ENCODE assay signal across 9 mouse cellular contexts in genomic region chr19:15791264-15791913, GRCm38 (mm10).
DNase-seq lines count a peak whose midpoint lies in the region; ATAC-seq and TF ChIP-seq lines count a peak whose summit lies in the region.
"Had no signal": no experiment of that assay in that cellular context is flagged by ENCODE, and none has a peak within 500 bp of the region (broad histone marks: within the 10 kb centered on the region; RNA-seq: fewer than 3 reads in every experiment).

No protein-coding gene starts in this region.

- H3K4me3 ChIP-seq in liver, embryonic 12.5 days, result no peak overlapping the region
- H3K4me3 ChIP-seq in liver, postnatal 0 days (ENCODE audit: low read depth, low read length), result no peak overlapping the region
- H3K4me3 ChIP-seq in forebrain, embryonic 16.5 days (replicated peaks; ENCODE audit: low read length), result peak overlapping the region; percentile 27
- no peak overlapping the region for H3K4me3 ChIP-seq in limb, embryonic 12.5 days (replicated peaks)

- H3K4me2 ChIP-seq in liver, embryonic 12.5 days, result peak overlapping the region; percentile 37
- no peak overlapping the region for H3K4me2 ChIP-seq in liver, postnatal 0 days (ENCODE audit: low read depth, low read length)
- peak overlapping the region; percentile 52 for H3K4me2 ChIP-seq in forebrain, embryonic 16.5 days (ENCODE audit: low read length)
- H3K4me2 ChIP-seq in limb, embryonic 12.5 days, result peak overlapping the region; percentile 41

- no peak for ATAC-seq in liver, embryonic 12.5 days
- no peak for ATAC-seq in liver, postnatal 0 days
- peak; percentile 34; the same call in 1 of the 2 replicates for ATAC-seq in forebrain, embryonic 16.5 days
- ATAC-seq in limb, embryonic 12.5 days (ENCODE audit: insufficient number of reproducible peaks, insufficient read depth, low FRiP score, low TSS enrichment, low read depth), result no peak

- no peaks in the 10 kb centered on the region for H3K27me3 ChIP-seq in liver, embryonic 12.5 days (replicated peaks)
- no peaks in the 10 kb centered on the region for H3K27me3 ChIP-seq in liver, postnatal 0 days (ENCODE audit: insufficient read depth, low read length)
- H3K27me3 ChIP-seq in forebrain, embryonic 16.5 days (replicated peaks; ENCODE audit: control insufficient read depth, insufficient read depth, low read length), result peaks cover 7% of the 10 kb centered on the region; the same call in 1 of the 2 replicates
- peaks cover 8% of the 10 kb centered on the region; the same call in 1 of the 2 replicates for H3K27me3 ChIP-seq in limb, embryonic 12.5 days

- 0 out of 2 replicates have a peak, but pooled peaks cover 4% of the 10 kb centered on the region for H3K4me1 ChIP-seq in liver, embryonic 12.5 days
- H3K4me1 ChIP-seq in liver, postnatal 0 days (ENCODE audit: insufficient read depth), result no peaks in the 10 kb centered on the region; the same call in 1 of the 2 replicates
- H3K4me1 ChIP-seq in forebrain, embryonic 16.5 days (replicated peaks; ENCODE audit: control insufficient read depth, insufficient read depth, low read length), result peaks cover 11% of the 10 kb centered on the region
- H3K4me1 ChIP-seq in limb, embryonic 12.5 days (replicated peaks), result peaks cover 22% of the 10 kb centered on the region

- TF ChIP-seq EP300 in liver, postnatal 0 days (IDR thresholded peaks at IDR 0.05; ENCODE audit: low read depth), result no peak

- no peak overlapping the region for H3K27ac ChIP-seq in liver, embryonic 12.5 days
- H3K27ac ChIP-seq in liver, postnatal 0 days (ENCODE audit: low read depth), result no peak overlapping the region
- no peak overlapping the region for H3K27ac ChIP-seq in forebrain, embryonic 16.5 days (ENCODE audit: low read length)
- H3K27ac ChIP-seq in limb, embryonic 12.5 days, result no peak overlapping the region

- no peaks in the 10 kb centered on the region for H3K36me3 ChIP-seq in liver, embryonic 12.5 days
- H3K36me3 ChIP-seq in liver, postnatal 0 days (replicated peaks; ENCODE audit: insufficient read depth, low read length), result no peaks in the 10 kb centered on the region
- no peaks in the 10 kb centered on the region for H3K36me3 ChIP-seq in forebrain, embryonic 16.5 days (ENCODE audit: control insufficient read depth, insufficient read depth)
- H3K36me3 ChIP-seq in limb, embryonic 12.5 days, result no peaks in the 10 kb centered on the region

- TF ChIP-seq CTCF in liver, postnatal 0 days (IDR thresholded peaks at IDR 0.05; ENCODE audit: low read depth), result no peak

- 52% methylated on average over 12 of the region's 12 CpGs for WGBS in liver, embryonic 12.5 days (ENCODE audit: insufficient replicate concordance)
- WGBS in liver, postnatal 0 days (ENCODE audit: insufficient replicate concordance), result 65% methylated on average over 12 of the region's 12 CpGs
- WGBS in forebrain, embryonic 16.5 days, result 38% methylated on average over 12 of the region's 12 CpGs
- 37% methylated on average over 12 of the region's 12 CpGs for WGBS in limb, embryonic 12.5 days

- no peak overlapping the region for H3K9ac ChIP-seq in liver, embryonic 12.5 days
- no peak overlapping the region for H3K9ac ChIP-seq in liver, postnatal 0 days (replicated peaks)
- H3K9ac ChIP-seq in forebrain, embryonic 16.5 days (replicated peaks; ENCODE audit: low read depth, low read length), result no peak overlapping the region
- H3K9ac ChIP-seq in limb, embryonic 12.5 days (replicated peaks), result no peak overlapping the region

- no peaks in the 10 kb centered on the region for H3K9me3 ChIP-seq in liver, embryonic 12.5 days (replicated peaks)
- no peaks in the 10 kb centered on the region for H3K9me3 ChIP-seq in liver, postnatal 0 days (ENCODE audit: low read length)
- H3K9me3 ChIP-seq in forebrain, embryonic 16.5 days (ENCODE audit: control insufficient read depth, low read length), result no peaks in the 10 kb centered on the region
- H3K9me3 ChIP-seq in limb, embryonic 12.5 days, result no peaks in the 10 kb centered on the region

- no peak for DNase-seq in liver, postnatal 0 days
- peak; percentile 70 for DNase-seq in retina, postnatal 1 day
- no peak for DNase-seq in spleen, postnatal 10 days (ENCODE audit: low spot score in 2 of 2)
- DNase-seq in left cerebral cortex, adult 9 months (ENCODE audit: low spot score in 2 of 2), result no peak
- DNase-seq: adrenal gland, adult 8-10 months; cerebellum, adult 2 months had no signal
